Mouse (Mus musculus) adrenal gland, adult 8-10 months (tissue): ENCODE measurements around the gene Ptcd2. TPM values are rescaled to one million over a fixed set of nuclear protein-coding genes. Genes with fewer than 3 reads are reported as not detected.

Source experiments
- DNase-seq: peaks from one replicate; pipeline ENCODE4 v3.0.0; 2022
- total RNA-seq, 4 experiments: library from RNA; stranded (reverse); gene quantifications; 2 replicates each; pipeline ENCODE4 v1.2.4; 2022

The Ptcd2 gene
- total RNA-seq, 4 experiments from 2014 or later: 31.7 to 40.4 (median 35.0) TPM

DNA sequence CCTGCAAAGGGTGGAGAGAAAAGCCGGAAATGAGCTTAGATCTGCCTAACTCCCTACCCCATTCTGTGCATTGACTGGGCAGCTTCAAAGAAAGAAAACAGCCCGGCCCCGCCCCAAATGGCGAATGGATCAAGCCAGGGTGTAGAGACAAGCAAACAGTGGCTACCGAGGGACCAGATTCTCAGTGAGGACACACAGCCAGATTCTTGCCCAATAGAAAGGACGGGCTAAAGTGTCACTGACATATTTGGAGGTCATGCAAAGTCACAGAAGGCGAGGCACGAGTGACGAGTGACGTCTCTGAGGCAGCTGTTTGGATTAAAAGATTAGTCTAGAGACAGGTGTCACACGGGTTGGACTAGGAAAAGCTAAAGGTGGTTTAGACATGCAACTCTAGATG, 40.1 kb downstream of the Ptcd2 start:
- DNase-seq: no peak

DNA sequence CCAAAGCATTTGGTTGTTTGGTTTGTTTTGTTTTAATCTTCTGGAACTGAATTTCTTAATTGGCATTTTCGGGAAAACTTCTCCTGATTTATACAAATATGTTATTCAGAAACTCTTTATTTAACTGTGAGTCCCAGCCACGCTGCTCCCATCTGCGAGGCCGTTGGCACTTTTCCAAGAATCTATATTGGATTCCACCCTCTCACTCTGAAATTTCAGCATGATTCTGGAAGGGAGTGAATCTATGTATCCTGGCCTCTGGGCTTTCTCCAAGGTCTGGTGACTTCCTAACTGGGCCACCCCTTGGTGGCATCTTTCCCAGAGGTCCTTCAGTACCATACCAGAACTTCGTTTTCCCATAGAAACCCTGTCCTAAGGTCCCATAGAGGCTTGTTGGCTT, 40.7 kb downstream of the Ptcd2 start:
- no peak for DNase-seq

DNA sequence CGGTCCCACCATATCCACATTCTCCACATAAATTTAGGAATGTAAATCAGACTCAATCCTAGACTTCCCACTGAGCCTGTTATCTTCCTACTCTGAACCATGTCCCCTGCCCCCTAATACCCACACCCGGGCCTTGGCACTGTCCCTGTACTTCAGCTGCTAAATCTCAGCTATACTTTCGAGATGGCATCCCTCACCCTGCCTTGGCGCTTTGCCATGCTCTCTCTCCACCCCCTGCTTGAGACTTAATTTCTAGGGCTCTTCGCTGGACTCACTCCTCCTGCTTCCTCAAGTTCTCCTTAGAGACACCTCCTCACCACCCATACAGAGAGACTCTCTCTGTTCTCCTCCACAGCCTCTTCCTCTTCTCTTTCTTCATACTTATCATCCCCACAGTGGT, 44.6 kb downstream of the Ptcd2 start:
- DNase-seq: no peak

DNA sequence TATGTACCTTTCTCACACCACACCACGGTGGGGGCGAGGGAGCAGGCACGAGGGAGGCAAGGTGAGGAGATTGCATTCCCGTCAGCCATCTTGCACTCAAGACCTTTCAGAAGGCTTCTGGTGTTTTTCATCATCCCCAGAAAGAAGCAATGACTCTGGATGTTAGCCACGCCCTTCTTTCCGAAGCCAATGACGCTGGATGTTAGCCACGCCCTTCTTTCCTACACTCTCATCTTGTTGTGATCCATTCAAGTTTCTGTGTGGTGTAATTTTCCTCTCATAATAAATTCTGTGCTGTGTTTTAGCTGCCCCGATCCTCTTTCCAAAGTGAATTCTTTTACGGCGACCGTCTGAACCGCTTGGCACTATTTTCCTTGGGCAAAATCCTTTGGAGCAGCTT, 50.3 kb downstream of the Ptcd2 start:
- DNase-seq: no peak

DNA sequence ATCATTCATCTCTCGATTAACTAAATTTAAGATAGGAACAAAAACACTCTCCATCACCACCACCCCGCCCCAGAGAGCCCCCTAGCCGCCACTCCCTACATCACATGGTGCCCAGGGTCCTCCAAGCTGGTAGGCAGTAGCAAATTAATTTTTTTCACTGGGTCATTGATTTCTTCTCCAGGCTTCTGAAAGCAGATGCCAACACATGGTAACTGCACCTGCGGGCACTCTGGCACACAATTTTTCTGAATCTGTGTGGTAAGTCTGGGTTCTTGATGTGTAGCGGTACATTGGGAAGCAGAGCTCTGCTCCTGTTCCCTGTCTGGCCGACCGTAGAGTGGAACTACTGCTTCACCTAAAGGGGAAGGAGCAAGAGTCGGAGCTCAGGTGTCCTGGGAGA, 53.7 kb downstream of the Ptcd2 start:
- no peak for DNase-seq

DNA sequence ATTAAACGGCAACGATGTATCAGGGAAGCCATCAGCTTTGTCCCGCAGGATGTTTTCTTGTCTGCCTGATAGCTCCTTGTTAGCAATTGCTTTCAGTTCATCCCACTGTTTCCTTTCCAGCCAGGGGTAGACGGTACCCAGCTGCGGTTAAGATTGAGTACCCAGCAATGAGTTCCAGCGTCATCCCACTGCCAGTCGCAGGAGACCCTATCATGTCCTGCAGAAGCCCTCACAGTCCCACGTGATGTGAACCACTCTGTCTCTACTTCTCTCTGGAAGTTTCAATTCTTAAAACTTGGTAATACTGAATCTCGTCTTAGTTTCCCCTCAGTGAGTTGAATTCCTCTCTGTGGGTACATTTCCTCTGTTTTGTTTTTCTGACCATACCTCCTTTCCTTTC, 56.7 kb downstream of the Ptcd2 start:
- no peak for DNase-seq

DNA sequence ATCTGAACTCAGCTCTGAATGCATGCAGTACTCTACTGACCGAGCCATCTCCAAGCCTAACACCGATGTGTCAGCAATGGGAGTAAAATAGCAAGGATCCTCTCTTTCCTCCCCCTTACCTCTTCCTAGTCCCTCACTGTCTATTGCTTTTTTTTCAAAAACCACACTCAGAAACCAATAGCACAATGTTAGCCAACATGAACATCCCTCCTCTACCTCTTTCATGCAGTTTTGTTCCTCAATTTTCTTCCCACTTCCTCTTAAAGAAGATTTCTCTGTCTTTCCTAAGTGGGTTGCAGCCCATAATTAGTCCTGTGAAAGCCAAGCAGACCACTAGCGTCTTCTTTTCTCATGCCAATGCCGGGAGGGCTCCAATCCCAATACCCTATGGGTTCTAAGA, 57.3 kb downstream of the Ptcd2 start:
- DNase-seq: no peak

DNA sequence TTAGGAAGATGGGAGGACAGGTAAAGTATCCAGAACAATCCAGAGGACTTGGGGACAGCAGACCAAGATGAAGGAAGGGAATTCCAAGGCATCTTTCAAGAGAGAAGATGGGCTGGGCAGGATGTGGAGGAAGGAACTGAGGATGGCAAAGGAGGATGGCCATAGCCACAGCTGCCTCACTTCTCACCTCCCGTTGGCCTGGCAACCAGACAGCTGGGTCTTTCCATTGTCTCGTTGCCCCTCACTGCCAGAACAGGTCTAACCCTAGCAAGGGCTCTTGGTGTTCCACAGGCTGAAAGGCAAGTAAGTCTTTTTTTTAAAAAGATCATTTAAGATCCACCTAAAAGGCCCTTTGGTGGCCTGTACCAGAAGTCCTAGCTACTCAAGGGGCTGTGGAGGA, 59.3 kb downstream of the Ptcd2 start:
- DNase-seq: no peak

DNA sequence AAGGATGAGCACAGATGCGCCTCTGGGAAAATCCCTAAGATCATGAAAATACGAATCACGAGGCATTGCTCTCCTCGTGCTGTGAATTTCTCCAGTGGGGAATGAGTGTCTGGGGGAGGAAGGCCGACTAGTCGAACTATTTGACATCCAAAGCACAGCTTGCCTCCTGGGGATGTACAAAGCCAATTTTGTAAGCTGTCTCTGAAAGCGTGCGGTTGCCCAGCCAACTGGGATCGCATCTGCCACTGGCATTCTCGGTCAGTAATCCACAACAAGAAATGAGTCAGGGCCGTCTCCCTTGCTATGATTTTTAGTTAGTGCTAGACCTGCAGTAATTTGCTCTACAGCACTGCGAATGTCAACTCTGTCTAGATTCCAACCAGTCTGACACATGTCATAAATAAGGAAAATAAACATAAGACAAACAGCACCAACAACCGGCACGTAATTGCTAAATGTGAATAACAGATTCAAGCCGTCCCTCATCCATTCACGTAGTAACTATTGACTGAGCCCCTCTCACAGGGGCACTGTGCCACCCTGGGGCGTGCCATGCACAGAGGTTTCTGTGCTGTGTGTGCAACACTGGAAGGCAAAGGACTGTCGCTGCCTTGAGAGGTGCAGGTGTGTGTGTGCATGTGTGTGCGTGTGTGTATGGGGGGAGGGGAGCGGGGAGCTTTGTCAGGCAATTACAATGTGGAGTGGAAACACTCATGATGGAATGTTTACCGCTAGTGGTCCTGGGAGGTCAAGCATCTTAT, 59.9 kb downstream of the Ptcd2 start:
- no peak for DNase-seq

DNA sequence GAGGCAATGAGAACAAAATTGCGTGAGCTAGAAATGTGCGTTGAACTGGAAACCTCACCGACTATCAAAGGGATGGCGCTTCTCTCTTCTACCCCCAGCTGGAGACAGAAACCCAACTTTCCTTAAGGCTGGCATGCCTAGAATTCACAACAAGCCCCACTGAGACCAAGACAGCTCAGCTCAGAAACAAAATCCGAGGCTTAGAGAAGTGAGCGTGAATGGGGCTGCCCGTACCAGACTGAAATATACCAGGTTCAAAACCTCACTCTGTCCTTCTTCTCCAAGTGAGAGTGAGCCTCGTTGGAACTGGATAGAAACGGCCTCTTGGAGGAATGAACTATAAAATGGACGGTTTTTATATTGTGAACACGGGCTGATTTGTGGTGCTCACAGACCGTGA, 60.6 kb downstream of the Ptcd2 start:
- DNase-seq: no peak

DNA sequence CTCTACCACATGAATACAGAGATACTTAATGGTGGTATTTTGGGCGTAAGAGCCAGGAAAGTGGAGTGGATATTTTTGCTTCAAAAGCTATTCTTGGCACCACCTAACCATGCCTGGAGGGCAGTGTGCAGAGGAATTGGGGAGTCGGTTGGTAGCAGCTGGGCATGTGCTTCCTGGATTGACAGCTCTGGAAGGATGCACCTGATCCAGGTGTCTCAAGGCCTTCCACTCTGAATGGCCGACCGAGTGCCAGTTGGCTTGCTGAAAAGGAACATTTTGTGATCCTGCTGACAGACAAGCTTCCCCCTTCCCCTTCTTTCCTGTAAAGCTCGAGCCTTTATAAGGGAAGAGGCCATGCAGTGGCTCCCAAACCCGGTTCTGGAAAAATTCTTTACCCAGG, 61.5 kb downstream of the Ptcd2 start:
- no peak for DNase-seq

DNA sequence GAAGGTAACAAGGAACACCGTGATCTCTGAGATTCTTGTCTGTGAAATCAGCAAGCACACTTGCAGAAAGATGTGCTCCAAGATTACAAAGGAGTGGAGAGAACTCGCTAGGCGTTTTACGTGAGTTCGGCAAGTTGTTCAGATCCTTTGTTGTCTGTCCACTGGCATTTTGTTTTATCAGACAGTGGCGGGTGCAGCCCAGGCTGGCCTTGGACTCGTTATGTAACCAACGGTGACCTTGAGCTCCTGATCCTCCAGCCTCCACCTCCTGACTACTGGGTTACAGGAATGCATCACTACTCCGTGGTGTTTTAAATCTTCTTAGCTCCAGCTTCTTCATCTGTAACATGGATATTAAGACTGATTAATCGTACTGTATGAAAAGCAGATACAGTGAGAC, 65.2 kb downstream of the Ptcd2 start:
- peak; percentile 84 for DNase-seq

DNA sequence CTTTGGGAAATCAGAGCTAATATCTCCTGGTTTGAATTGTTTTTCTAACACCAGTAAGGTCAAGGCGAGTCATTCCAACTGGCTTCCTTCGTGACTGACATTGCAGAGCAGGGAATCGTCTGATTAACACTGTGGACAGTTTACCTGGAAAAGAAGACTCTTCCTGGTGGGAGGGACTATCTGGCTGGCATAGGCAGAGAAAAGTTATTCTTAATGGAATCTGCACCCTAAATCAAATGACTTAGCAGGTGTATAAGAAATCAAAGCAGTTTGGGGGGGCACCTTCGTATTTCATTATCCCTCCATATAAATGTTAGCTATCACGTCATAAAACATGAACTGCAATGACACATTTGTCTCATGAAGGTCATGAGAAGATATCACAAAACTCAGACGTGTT, 66.0 kb downstream of the Ptcd2 start:
- no peak for DNase-seq

DNA sequence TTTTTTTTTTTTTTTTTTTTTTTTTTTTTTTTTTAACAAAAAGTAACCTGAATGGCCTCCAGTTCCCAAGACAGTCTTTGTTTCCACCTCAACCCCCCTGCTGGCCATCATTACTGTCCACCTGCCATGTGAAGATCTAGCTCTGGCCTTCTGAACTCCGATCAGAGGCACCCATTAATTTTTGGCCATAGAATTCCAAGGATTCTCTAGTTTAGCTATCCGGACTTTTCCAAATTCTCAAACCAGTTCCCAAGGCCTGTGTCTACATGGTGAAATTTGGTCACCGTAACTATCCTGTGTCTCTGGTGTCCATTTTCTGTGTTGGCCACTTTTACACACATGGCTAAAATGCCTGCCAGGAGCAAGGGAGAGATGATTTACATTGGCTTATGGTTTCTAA, 67.0 kb downstream of the Ptcd2 start:
- no peak for DNase-seq

DNA sequence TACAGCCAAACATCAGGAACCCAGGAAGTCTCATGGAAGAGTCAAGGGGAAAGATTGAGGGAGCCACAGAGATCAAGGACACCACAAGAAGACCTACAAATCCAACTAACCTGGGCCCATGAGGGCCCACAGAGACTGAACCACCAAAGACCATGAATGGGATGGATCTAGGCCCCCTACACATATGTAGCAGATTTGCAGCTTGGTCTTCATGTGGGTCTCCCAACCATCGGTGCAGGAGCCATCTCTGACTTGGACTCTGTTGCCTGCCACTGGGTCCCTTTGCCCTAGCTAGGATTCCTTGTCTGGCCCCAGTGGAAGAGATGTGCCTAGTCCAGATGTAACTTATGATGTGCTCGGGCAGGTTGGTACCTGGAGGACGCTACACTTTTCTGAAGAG, 72.5 kb downstream of the Ptcd2 start:
- DNase-seq: no peak

Other genes with a start within 250 kb of the Ptcd2 start
- 1 to 10 TPM; 3.6 to 6.7 (median 5.0) TPM for gene Zfp366, start 159.9 kb downstream of the Ptcd2 start, total RNA-seq
- 10 to 100 TPM; 46.5 to 49.1 (median 47.6) TPM for gene Mrps27, start 81 bp upstream of the Ptcd2 start, total RNA-seq
- gene Map1b, start 171.8 kb upstream of the Ptcd2 start, total RNA-seq: 100 to 1,000 TPM in 2 of 4 experiments, 10 to 100 TPM in 2; 82.9 to 169 (median 120) TPM